Mouse (Mus musculus): ENCODE measurements around the gene Cnr2.
"Not testable (repeated sequence)": the region's sequence is repeated elsewhere in the genome, so short reads cannot be mapped to it uniquely, and the experiment has no call there.

Gene Cnr2

GRCm38 (mm10) chr4:135938858-135939257 lies 43.7 kb downstream of the Cnr2 start:
- DNase-seq (ENCODE audit: low spot score): no peak

GRCm38 (mm10) chr4:135941026-135941425 lies 45.8 kb downstream of the Cnr2 start:
- not testable (repeated sequence) for DNase-seq (ENCODE audit: low spot score)

DNA sequence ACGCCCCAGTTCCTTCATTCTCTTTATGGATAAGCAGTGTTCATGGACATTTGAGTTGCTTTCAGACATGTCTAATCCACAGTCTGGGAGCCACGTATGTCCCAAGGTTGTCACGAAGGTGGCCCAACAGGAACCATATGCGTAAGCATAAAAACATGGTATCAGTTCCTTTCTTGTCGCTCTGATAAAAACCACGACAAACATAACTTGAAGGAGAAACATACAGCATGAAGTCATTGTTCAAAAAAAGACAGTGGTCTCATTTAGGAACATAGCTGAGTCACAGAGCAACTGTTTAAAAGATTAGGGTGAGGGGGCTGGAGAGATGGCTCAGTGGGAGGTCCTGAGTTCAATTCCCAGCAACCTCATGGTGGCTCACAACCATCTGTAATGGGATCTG lies 47.0 kb downstream of the Cnr2 start:
- no peak for DNase-seq (ENCODE audit: low spot score)

DNA sequence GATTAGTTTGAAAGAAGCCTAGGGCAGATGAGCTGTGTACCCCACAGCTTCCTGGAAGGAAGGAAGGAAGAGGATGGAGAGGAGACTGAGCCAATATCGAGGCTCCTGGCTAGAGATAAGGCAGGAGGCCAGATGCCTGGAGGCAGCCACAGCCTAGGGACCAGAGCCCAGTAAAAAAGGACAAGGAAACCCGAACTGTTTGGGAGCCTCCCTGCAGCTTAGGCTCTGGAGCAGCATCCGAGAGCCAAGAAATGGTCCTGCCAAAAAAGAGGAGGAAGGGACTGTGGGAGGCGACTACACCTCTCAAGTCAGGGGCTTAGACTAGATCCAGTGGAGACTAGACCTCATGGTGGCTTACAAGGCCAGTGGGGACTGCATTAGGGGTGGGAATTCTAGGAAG lies 48.2 kb downstream of the Cnr2 start:
- DNase-seq (ENCODE audit: low spot score): no peak

DNA sequence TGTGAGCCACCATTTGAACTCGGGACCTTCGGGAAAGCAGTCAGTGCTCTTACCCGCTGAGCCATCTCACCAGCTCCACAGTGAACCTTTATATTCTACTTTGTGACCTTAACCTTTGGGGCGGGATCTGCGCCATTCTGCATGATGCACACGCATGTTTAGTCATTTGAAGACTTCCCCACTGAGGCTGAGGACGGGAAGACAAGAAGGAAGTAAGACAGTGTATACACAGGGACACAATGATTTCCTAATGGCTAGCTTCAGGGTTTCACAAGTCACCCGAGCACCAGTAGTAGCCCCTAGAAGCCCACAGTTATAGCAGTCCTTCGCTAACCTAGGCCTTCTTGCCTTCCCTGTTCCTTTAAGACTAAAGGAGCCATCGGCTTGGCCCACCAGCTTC lies 50.5 kb downstream of the Cnr2 start:
- DNase-seq (ENCODE audit: low spot score): no peak

- peak; percentile 95 for DNase-seq (ENCODE audit: low spot score)
These were observed 51.1 kb downstream of the Cnr2 start, which contains the start of gene Hmgcl for GRCm38 (mm10) chr4:135946278-135946658. TSS of gene Hmgcl (plus strand) at chr4:135946448.

- DNase-seq (ENCODE audit: low spot score): no peak
These were observed 51.6 kb downstream of the Cnr2 start for GRCm38 (mm10) chr4:135946659-135947301.

DNA sequence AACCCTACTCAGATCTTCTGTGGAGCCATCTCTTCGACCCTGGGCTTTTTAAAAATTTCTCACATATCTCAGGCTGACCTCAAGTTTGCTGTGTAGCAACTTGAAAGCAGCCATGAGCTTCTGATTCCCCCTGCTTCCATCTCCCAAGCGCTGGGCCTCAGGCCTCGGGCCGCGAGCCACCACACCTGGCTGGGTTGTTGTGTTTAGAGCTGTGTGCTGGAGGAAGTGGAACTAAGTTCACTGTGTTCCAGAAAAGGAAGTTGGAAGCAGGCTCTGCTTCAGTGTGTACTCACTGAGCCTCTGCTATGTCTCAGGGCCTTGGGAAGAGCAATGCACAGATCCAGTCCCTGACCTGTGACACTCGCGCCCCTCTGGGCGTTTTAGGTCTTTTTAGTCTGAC lies 52.9 kb downstream of the Cnr2 start:
- no peak for DNase-seq (ENCODE audit: low spot score)

- DNase-seq (ENCODE audit: low spot score): no peak
These were observed 54.3 kb downstream of the Cnr2 start for GRCm38 (mm10) chr4:135949475-135949874.

DNA sequence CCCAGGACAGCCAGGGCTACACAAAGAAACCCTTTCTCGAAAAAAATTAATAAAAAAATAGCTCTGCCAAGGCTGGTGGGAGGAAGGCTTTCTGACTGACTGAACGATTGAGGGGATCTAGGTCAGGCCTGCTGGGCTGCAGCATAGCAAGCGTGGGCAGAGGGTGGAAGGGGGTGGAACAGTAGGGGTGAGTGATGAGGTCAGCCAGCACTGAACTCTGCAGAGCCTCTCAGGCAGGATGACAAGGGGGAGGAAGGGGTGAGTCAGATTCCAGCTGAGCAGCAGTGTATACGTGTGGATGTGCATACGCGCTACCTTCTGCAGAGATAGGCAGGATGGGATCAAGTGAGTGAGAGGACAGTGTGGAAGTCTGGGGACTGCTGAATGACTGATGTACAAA lies 54.7 kb downstream of the Cnr2 start:
- DNase-seq (ENCODE audit: low spot score): no peak

GRCm38 (mm10) chr4:135950365-135950764 lies 55.2 kb downstream of the Cnr2 start:
- no peak for DNase-seq (ENCODE audit: low spot score)

- DNase-seq (ENCODE audit: low spot score): no peak
These were observed 56.3 kb downstream of the Cnr2 start for GRCm38 (mm10) chr4:135951505-135951904.

DNA sequence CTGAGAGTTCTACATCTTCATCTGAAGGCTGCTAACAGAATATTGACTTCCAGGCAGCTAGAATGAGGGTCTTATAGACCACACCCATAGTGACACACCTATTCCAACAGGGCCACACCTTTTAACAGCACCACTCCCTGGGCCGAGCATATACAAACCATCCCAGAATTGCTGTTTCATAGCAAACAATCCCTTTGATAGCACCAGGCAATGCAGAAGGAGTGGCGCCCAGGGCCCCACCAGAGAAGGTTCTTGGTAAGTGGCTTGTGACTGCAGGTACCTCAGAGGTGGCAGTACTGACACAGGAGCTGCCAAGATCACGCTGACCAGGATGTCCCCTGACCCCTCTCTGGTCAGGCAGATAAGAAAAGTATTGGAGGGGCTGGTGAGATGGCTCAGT lies 58.0 kb downstream of the Cnr2 start:
- no peak for DNase-seq (ENCODE audit: low spot score)

DNA sequence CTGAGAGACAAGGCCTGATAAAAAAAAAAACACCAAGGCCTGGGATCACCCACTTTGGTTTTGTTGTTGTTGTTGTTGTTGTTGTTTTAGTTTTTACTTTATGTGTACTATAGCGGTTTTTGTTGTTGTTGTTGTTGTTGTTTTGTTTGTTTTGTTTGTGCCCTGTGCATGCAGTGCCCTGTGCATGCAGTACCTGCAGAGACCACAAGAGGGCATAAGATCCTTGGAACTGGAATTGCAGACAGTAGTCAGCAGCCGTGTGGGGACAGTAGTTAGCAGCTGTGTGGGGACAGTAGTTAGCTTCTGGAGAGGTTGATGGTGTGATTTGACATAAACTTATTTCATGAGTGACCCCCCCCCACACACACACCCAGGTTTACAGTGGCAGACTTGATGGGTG lies 59.0 kb downstream of the Cnr2 start:
- DNase-seq (ENCODE audit: low spot score): peak; percentile 78

DNA sequence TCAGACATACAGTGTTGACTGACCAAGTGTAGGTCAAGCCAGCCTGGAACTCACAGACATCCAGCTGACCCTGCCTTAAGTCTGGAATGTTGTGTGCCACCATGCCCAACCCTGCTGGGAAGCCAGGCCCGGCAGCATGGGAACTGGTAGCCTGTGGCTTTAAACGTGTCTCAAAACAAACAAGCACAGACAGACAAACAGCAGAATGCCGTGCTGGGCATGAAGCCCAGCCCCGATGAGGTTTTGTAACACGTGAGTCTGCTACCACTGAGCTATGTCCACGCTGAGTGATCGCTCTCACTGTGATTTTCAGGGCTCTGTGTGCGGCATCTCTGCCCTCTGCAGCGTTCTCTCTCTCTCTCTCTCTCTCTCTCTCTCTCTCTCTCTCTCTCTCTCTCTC lies 60.7 kb downstream of the Cnr2 start:
- DNase-seq (ENCODE audit: low spot score): no peak

- DNase-seq (ENCODE audit: low spot score): no peak
These were observed 63.2 kb downstream of the Cnr2 start for GRCm38 (mm10) chr4:135958354-135958753.

- DNase-seq (ENCODE audit: low spot score): peak; percentile 88
These were observed 65.5 kb downstream of the Cnr2 start for GRCm38 (mm10) chr4:135960717-135961116.

- no peak for DNase-seq (ENCODE audit: low spot score)
These were observed 66.5 kb downstream of the Cnr2 start for GRCm38 (mm10) chr4:135961709-135962108.

DNA sequence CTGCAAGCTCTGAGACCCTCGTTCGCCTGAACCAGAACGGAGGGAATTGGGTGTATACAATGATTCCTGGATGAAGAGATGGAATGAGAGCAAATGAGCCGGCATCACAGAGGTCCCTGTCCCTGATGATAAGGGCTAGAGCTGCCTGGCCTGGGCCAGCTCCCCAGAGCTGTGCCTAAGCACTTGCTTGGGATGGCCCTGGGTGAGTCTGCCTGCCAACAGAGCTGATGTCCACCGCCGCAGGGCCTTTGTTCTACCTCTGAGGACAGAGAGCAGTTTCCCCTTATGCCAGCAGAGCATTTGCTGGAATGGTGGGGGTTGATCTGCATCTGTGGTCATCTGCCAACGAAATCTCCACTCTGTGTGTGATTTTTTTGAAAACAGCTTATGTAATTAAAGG lies 67.0 kb downstream of the Cnr2 start:
- no peak for DNase-seq (ENCODE audit: low spot score)

- DNase-seq (ENCODE audit: low spot score): no peak
These were observed 67.8 kb downstream of the Cnr2 start for GRCm38 (mm10) chr4:135962946-135963345.

DNA sequence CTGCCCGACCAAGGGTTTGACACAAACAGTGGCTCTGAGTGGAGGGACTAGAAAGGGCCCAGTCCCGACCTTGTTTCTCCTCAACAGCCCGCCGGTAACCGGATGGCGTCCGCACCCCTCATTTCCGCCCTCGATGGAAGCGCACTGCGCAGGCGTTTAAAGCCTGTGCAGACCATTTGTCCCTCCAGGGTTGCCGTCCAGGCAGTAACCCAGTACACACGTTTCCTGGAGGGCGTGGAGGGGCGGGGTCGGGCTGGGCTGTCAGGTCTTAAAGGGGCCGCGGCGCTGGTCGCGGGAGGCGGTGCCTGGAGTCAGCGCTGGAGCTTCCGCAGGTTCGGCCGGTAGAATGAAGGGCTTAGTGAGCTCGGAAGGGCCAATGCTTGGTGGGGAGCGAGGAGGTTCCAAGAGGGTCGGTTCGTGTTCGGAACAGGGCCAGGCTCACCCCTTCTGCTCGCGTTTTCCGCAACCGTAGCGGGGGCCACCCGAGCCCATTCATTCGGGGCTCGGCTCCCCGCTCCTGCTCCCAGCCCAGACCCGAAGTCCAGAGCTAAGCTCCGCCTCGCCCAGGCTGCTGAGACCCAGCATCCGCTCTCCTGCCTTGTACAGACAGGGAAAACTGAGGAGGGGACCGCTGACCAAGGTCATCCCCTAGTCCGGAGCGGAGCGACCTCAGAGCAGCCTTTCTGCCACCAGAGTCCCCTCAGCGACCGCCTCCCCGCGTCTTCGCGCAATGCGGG lies 68.4 kb downstream of the Cnr2 start, which contains the start of gene Gale:
Gene Gale, plus strand, starts transcription at position 271 of the 737 bp plus-strand sequence.
- DNase-seq (ENCODE audit: low spot score): peak; percentile 93

DNA sequence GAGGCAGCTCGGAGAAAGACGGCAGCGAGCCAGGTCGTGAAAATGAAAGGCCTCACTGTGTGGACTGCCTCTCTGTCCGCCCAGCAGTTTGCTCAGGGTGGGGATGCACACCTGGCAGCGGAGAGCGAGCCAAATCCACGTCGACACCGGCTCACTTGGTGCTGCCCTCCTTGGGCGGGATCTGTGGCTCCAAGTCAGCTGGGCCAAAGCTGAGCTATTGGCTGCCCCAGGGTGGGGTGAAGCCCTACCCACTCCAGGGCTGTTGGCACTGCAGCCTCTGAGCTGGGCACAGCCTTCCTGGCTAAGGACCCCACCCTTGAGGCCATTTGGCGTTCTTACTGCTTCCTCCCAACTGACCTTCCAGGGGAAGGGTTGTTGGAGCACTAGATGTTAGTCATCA lies 69.2 kb downstream of the Cnr2 start:
- DNase-seq (ENCODE audit: low spot score): peak; percentile 58

DNA sequence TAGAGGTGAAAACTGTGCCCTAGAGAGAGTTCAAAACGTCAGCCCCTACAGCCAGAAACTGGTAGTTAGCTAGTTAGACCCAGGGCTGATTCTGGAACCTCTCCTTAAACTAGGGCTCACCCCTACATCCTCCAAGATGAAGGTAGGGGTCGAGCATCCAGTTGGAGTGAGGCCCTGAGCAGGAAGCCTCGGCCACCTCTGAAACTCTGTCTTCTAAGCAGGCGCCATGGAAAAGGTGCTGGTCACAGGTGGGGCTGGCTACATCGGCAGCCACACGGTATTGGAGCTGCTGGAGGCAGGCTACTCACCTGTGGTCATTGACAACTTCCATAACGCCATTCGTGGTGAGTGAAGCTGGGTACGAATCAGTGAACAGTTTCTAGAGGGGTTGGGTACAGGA lies 69.9 kb downstream of the Cnr2 start:
- no peak for DNase-seq (ENCODE audit: low spot score)

DNA sequence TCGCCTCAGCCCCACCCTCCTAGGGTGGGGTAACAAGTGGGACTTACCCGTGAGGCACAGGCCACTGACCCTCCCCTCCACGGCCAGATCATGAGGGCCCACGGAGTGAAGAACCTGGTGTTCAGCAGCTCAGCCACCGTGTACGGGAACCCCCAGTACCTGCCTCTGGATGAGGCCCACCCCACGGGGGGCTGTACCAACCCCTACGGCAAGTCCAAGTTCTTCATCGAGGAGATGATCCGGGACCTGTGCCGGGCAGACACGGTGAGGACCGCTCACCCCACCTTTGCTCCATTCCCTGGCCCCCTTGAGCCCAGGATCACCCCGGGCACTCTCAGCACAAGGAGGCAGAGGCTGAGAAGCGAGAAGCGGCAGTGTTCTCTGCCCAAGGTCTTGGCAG lies 71.1 kb downstream of the Cnr2 start:
- DNase-seq (ENCODE audit: low spot score): no peak

Data from layer of hippocampus, adult 11-12 months (tissue).